Mouse (Mus musculus) liver, adult (tissue): ENCODE measurements at regions not wholly inside any gene's neighbourhood (a gene's known extent, or its start where the extent isn't known, plus 50 kb on each side); places are given as distances from the start of the nearest gene placed in this dataset.

Experiments used
- GATA4 ChIP-seq: IDR thresholded peaks from 2 replicates; pipeline ENCODE4 v1.6.1; 2014; ENCODE audit warnings: mild to moderate bottlenecking, low read length; ENCODE audit not compliant: insufficient replicate concordance

- TF ChIP-seq GATA4 = no peak
These were observed 118.7 kb upstream of the Zfp217 start for GRCm38 (mm10) chr2:170266407-170267101.

- TF ChIP-seq GATA4 = no peak
These were observed 115.7 kb upstream of the Zfp217 start for GRCm38 (mm10) chr2:170263594-170263993.

- TF ChIP-seq GATA4 = no peak
These were observed 113.3 kb upstream of the Zfp217 start for GRCm38 (mm10) chr2:170261191-170261590.

GRCm38 (mm10) chr2:170259662-170260457, 112.0 kb upstream of the Zfp217 start:
- TF ChIP-seq GATA4 = no peak

- peak; percentile 33; the same call in 1 of the 2 replicates for TF ChIP-seq GATA4
These were observed 110.5 kb upstream of the Zfp217 start for GRCm38 (mm10) chr2:170258367-170258766.

GRCm38 (mm10) chr2:170257671-170258235, 109.8 kb upstream of the Zfp217 start:
- TF ChIP-seq GATA4 = no peak

- no peak for TF ChIP-seq GATA4
These were observed 108.1 kb upstream of the Zfp217 start for GRCm38 (mm10) chr2:170255997-170256396.

GRCm38 (mm10) chr2:170255533-170255932, 107.6 kb upstream of the Zfp217 start:
- no peak for TF ChIP-seq GATA4

GRCm38 (mm10) chr2:170253681-170254440, 106.0 kb upstream of the Zfp217 start:
- TF ChIP-seq GATA4 = no peak

GRCm38 (mm10) chr2:170252255-170253034, 104.5 kb upstream of the Zfp217 start:
- no peak for TF ChIP-seq GATA4

GRCm38 (mm10) chr2:170250680-170251079, 102.8 kb upstream of the Zfp217 start:
- no peak for TF ChIP-seq GATA4

GRCm38 (mm10) chr2:170247702-170248445, 100.0 kb upstream of the Zfp217 start:
- TF ChIP-seq GATA4 = no peak

- no peak for TF ChIP-seq GATA4
These were observed 97.9 kb upstream of the Zfp217 start for GRCm38 (mm10) chr2:170245637-170246341.

GRCm38 (mm10) chr2:170244108-170244507, 96.2 kb upstream of the Zfp217 start:
- no peak for TF ChIP-seq GATA4

GRCm38 (mm10) chr2:170237959-170238358, 90.1 kb upstream of the Zfp217 start:
- no peak for TF ChIP-seq GATA4
